Mouse (Mus musculus) small intestine, adult 2 months (tissue): ENCODE results near the gene Srek1. TPM values are rescaled to one million over a fixed set of nuclear protein-coding genes. Genes with fewer than 3 reads are reported as not detected.

ENCODE experiments used
- H3K27ac ChIP-seq: fragments of 200-500 bp; 2 replicates; pipeline ENCODE4 v1.5.1; 2012; ENCODE audit warnings: low read depth, low read length, control low read depth, inconsistent platforms; ENCODE audit not compliant: insufficient read depth
- H3K27me3 ChIP-seq: fragments of 200-500 bp; 2 replicates; pipeline ENCODE4 v1.6.1; 2012; ENCODE audit warnings: mild to moderate bottlenecking, moderate library complexity, low read length, inconsistent platforms; ENCODE audit not compliant: control insufficient read depth, insufficient read depth
- H3K36me3 ChIP-seq: fragments of 200-500 bp; 2 replicates; pipeline ENCODE4 v1.6.1; 2012; ENCODE audit warnings: mild to moderate bottlenecking, low read length, control low read depth, inconsistent platforms; ENCODE audit not compliant: control insufficient read depth, insufficient read depth
- H3K4me1 ChIP-seq: fragments of 200-500 bp; 2 replicates; pipeline ENCODE4 v1.6.1; 2012; ENCODE audit warnings: low read length, inconsistent platforms, mixed read lengths; ENCODE audit not compliant: control insufficient read depth, insufficient read depth, insufficient read length
- H3K4me3 ChIP-seq: fragments of 200-500 bp; 2 replicates; pipeline ENCODE4 v1.5.1; 2012; ENCODE audit warnings: low read depth, mild to moderate bottlenecking, control low read depth, inconsistent platforms, low read length, moderate library complexity
- CTCF ChIP-seq: fragments of 200-500 bp; IDR thresholded peaks from 2 replicates; pipeline ENCODE4 v1.5.1; 2012; ENCODE audit warnings: low read depth, mild to moderate bottlenecking, control low read depth, inconsistent platforms, low read length, moderate library complexity, mixed read lengths; ENCODE audit not compliant: insufficient replicate concordance, insufficient read length; ENCODE audit errors: extremely low read depth
- POLR2A ChIP-seq: fragments of 200-500 bp; IDR thresholded peaks from 2 replicates; pipeline ENCODE4 v1.6.1; 2012; ENCODE audit warnings: low read depth, mild to moderate bottlenecking, control low read depth, inconsistent platforms, low read length, moderate library complexity
- WGBS: fragments of 180-500 bp; shearing (Covaris S2); methylation state at CpG from one replicate; pipeline ENCODE4 v1.1.7; 2018; 5-methylcytosine and 5-hydroxymethylcytosine counted together
- polyA plus RNA-seq: library from polyadenylated mRNA; depleted of rRNA; stranded (reverse); fragments of >200 nt; gene quantifications from 2 replicates; pipeline ENCODE4 v1.2.3, GENCODE M21; 2012

Gene Srek1
- polyA plus RNA-seq, 1 experiment = 16.5 TPM

DNA sequence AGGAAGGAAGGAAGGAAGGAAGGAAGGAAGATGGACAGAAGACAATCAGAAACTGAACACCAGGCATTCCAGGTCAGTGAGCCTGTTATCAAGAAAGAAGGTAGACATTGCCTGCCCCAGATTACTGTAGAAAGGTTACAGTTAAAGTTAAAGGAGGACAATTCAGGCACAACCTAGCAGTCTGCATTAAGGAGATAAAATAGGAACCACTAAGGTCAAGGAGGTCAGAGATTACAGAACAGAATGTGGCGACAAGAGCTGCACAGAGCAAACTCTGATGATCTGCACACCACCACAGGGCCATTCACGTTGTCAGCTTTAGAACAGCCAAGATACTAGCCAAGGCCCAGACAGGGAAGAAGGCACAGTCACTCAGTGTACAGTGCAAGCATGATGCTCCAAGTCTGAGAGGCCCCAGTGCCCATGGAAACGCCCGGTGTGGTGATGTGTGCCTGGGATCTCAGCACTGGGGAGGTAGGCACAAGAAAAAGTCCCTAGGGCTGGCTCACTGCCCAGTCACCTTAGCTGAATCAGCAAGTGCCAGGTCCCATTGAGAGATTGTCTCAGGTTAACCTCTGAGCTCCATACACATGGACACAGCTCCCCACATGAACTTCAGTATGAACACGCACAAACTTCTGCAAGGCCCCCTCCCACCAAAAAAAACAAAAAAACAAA is 38.9 kb downstream of the Srek1 start:
- Histone ChIP-seq H3K4me3 (no peak overlapping the region), H3K4me1 (no peaks in the 10 kb centered on the region), H3K27ac (no peak overlapping the region), H3K27me3 (no peaks in the 10 kb centered on the region), H3K36me3 (peaks cover 18% of the 10 kb centered on the region)
- TF ChIP-seq CTCF (no peak), POLR2A (no peak)
- WGBS = 86% methylated on average over 5 of the region's 5 CpGs

DNA sequence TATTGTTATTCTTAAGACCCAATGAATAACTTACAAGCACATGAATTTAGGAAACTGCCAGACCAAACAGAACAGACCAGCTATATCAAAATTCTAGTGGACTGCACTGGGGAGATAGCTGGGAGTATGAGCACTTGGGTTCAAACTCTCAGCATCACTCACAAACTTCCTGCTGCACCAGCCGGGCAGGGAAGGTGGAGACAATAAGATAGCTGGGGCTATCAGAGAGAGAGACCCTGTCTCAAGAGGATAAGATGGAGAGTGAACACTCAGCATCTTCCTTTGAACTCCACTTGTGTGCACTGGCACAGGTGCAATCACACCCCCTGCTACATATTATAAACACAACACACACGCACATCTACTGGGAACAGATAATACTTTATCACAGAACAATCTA is 47.5 kb downstream of the Srek1 start:
- no peak for TF ChIP-seq POLR2A
- no peak for TF ChIP-seq CTCF
- 63% methylated on average over 2 of the region's 2 CpGs for WGBS
- Histone ChIP-seq H3K27ac (no peak overlapping the region), H3K4me1 (no peaks in the 10 kb centered on the region), H3K36me3 (no peaks in the 10 kb centered on the region), H3K4me3 (no peak overlapping the region), H3K27me3 (no peaks in the 10 kb centered on the region)

DNA sequence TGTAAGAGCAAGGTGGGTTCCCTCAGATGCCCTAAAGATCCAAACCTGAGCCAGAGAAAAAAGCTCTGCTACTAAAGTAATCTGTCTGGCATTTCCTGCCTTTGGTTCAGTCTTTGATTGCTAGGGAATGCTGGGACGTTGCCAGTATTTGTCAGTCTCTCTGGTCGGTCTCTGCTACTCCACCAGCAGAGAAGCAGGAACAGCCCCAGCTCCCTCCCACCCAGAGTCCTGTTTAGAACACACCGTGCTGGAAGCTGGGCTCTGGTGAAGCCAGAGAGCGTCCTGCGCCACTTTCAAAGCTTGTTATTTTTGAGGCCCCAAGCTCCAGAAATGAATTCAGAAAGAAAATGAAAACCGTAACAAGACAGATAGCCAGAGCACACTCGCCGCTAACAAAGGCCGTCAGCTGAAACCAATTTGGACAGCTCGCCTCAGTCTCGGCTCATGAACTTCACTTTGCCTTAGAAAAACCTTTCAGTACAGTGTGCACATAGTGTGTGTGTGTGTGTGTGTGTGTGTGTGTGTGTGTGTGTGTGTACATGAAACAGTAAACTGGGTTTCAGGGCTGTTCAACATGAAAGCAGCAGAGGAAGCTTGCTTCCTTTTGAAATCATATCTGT is 62.9 kb downstream of the Srek1 start:
- Histone ChIP-seq H3K4me1 (no peaks in the 10 kb centered on the region), H3K27me3 (no peaks in the 10 kb centered on the region), H3K27ac (no peak overlapping the region), H3K36me3 (no peaks in the 10 kb centered on the region), H3K4me3 (no peak overlapping the region)
- WGBS = 71% methylated on average over 11 of the region's 11 CpGs
- TF ChIP-seq POLR2A (no peak), CTCF (no peak)

DNA sequence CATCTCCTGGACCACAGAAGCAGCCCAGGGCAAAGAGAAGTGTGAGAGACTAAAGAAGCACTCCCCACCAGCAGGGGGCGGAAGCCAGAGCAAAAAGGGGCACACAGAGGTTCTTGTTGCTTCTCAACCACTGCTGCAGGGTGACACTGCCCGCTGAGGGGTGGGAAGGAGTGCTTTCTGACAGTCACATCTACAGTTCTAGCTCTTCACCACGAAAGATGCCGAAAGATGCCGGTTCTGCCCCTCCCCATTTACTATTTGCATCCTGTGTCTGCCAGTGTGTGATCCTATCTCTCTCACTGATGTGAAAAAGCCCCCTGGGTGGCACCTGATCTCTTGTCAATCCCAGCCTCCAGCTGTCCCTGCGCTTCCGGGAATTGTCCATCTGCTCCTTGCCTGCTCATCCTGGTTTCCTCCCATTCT is 64.0 kb downstream of the Srek1 start:
- Histone ChIP-seq H3K4me1 (peaks cover 5% of the 10 kb centered on the region; the same call in 1 of the 2 replicates), H3K27ac (no peak overlapping the region), H3K27me3 (no peaks in the 10 kb centered on the region), H3K4me3 (no peak overlapping the region), H3K36me3 (no peaks in the 10 kb centered on the region)
- 56% methylated on average over 7 of the region's 7 CpGs for WGBS
- peak; percentile 32; the same call in 1 of the 2 replicates for TF ChIP-seq CTCF
- TF ChIP-seq POLR2A = no peak

DNA sequence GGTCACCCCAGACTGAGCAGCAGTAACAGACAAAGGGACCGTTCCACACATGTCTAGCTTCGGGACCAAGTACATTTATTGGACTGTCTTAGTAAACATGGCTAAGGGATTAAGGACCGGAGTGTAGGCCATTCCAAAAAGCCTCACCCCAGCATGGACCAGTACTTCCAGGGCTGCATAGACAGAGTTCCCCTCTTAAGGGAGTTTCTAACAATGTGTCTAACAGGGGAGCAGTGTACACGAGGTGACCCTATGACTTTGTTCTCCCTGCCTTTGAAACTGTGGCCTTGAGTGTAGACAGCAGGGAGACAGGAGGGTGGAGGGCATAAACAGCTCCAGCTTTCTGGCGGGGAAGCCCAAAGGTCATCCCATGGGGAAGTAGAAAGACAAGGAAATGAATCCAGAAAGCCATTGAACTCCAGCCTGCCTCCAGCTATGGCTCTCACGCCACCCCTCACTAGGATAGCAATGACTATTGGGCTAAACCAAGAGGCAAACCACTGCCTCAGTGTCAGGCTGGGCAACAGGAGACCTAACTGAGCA is 68.9 kb downstream of the Srek1 start:
- TF ChIP-seq CTCF = no peak
- TF ChIP-seq POLR2A = no peak
- H3K36me3 ChIP-seq = no peaks in the 10 kb centered on the region
- peaks cover 12% of the 10 kb centered on the region; the same call in 1 of the 2 replicates for H3K4me1 ChIP-seq
- H3K27me3 ChIP-seq = no peaks in the 10 kb centered on the region
- H3K4me3 ChIP-seq = no peak overlapping the region
- H3K27ac ChIP-seq = no peak overlapping the region
- WGBS = 29% methylated on average over 6 of the region's 6 CpGs

DNA sequence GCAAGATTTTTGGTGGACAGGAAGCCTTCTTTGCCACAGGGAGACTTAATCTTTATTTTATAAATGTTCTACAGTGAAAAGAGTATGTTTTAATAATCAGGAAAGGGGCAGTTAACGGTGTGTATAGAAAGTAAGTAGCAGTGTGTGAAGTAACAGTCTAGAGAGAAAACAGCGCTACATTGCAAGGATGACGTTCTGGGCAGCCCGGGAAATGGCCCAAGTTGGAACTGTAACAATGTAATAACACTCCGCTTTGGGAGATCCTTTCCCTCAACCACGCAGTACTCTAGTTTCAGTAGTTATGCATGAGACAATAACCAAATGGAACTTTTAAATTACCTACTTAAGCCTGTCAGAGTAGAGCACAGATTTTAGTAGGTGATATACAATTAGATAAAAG is 70.6 kb downstream of the Srek1 start:
- no peak overlapping the region for H3K27ac ChIP-seq
- 81% methylated on average over 6 of the region's 6 CpGs for WGBS
- no peak overlapping the region for H3K4me3 ChIP-seq
- no peaks in the 10 kb centered on the region for H3K36me3 ChIP-seq
- H3K27me3 ChIP-seq = no peaks in the 10 kb centered on the region
- TF ChIP-seq CTCF (no peak), POLR2A (no peak)
- H3K4me1 ChIP-seq = peaks cover 16% of the 10 kb centered on the region; the same call in 1 of the 2 replicates

DNA sequence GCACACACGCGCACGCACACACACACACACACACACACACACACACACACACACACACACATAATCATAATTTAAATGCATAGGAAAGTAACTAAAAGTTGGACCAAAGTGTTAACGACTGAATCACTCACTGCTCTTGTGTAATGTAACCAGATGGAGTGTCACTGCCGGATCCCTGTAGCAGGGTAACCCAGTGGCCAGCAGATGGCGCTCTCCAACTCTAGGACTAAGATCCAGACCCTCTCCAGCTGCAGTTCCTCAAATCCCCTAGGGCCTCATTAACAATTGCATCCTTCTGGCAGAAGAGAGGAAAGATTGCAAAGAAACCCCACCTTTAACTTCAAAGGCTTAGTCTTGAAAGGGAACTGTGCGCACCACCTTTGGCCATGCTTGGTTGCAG is 71.0 kb downstream of the Srek1 start:
- no peak overlapping the region for H3K27ac ChIP-seq
- H3K4me1 ChIP-seq = peaks cover 16% of the 10 kb centered on the region; the same call in 1 of the 2 replicates
- 48% methylated on average over 7 of the region's 7 CpGs for WGBS
- peak; percentile 91; the same call in 1 of the 2 replicates for TF ChIP-seq CTCF
- TF ChIP-seq POLR2A = no peak
- no peaks in the 10 kb centered on the region for H3K27me3 ChIP-seq
- H3K36me3 ChIP-seq = no peaks in the 10 kb centered on the region
- H3K4me3 ChIP-seq = no peak overlapping the region
